Mouse (Mus musculus) common myeloid progenitor, adult 5-6 weeks (primary cell): ENCODE measurements around the gene Olfr836. TPM values are rescaled to one million over a fixed set of nuclear protein-coding genes. Genes with fewer than 3 reads are reported as not detected.
"Not testable (repeated sequence)": the region's sequence is repeated elsewhere in the genome, so short reads cannot be mapped to it uniquely, and the experiment has no call there.

Source experiments
- ATAC-seq: replicated peaks from 2 replicates; pipeline ENCODE4 v1.8.0; 2016; ENCODE audit warnings: low read depth, mild to moderate bottlenecking, moderate TSS enrichment, inconsistent platforms; ENCODE audit not compliant: poor library complexity, severe bottlenecking
- total RNA-seq: library from RNA; stranded (forward); fragments of 200-1000, 187-1606 nt; gene quantifications from 2 replicates; pipeline ENCODE4 v1.2.3, GENCODE M21; 2017

The Olfr836 gene
- total RNA-seq: not detected in 2 replicates

GRCm38 (mm10) chr9:19120082-19120481 lies at the start of gene Olfr836:
Gene Olfr836 (plus strand): TSS chr9:19120382.
- ATAC-seq: no peak

GRCm38 (mm10) chr9:19084986-19085385 lies 35.2 kb upstream of the Olfr836 start:
- no peak for ATAC-seq

DNA sequence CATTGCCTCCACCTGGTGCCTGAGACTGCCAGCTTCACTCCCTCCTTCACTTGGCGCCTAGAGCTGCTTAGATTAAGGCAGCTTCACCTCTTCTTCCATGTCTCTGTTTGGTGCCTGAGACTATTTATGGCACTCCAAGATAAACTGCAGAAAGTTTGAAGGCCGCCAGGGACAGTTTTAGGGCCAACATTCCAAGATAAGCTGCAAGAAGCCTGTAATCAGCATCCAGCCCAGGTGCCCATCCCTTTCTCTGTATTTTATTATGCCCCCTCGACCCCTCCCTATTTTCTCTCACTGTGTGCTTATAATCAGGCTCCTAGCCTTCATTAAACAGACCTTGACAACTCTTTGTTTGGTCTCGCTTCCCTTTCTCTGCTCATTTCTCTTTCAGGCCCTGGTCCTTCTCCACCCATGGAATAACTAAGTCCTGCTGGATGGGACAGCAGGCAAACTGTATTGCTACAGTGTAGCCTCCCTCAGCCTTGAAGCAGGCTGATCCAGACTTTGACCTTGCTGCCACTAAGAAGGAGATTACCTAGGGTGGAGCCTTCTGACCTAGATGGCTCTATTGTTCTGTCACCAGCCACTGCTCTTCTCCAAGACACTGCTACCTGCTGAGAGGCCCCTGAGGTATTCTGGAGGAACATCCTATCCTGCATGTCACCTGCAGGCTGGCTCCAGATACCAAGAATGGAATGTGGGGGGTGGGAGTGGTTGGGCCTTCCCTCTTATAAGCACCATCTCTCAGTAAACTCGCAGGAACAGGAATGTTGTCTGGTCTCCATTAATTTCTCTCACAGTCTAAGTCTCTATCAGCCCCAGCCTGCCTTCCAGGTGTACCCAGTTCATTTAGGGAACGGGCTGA lies 27.1 kb upstream of the Olfr836 start:
- ATAC-seq: not testable (repeated sequence)

GRCm38 (mm10) chr9:19097286-19097685 lies 22.9 kb upstream of the Olfr836 start:
- ATAC-seq: no peak

- no peak for ATAC-seq
These were observed 15.8 kb downstream of the Olfr836 start, which contains the start of gene Olfr837 for GRCm38 (mm10) chr9:19136017-19136416. Gene Olfr837 (plus strand): TSS chr9:19136317.

Other genes starting within 250 kb of the Olfr836 start
- not detected in 2 replicates for gene Olfr830, start 245.7 kb upstream of the Olfr836 start, total RNA-seq
- gene Olfr832, start 183.3 kb upstream of the Olfr836 start, total RNA-seq: not detected in 2 replicates
- gene Olfr834, start 132.4 kb upstream of the Olfr836 start, total RNA-seq: not detected in 2 replicates
- not detected in 2 replicates for gene Olfr835, start 87.6 kb upstream of the Olfr836 start, total RNA-seq
- gene Olfr837, start 15.9 kb downstream of the Olfr836 start, total RNA-seq: not detected in 2 replicates
- not detected in 2 replicates for gene Olfr839-ps1, start 56.9 kb downstream of the Olfr836 start, total RNA-seq
- not detected in 2 replicates for gene Olfr843, start 131.6 kb downstream of the Olfr836 start, total RNA-seq
- gene Olfr844, start 196.0 kb downstream of the Olfr836 start, total RNA-seq: not detected in 2 replicates
- not detected in 2 replicates for gene Olfr845, start 216.1 kb downstream of the Olfr836 start, total RNA-seq
- not detected in 2 replicates for gene Olfr846, start 243.6 kb downstream of the Olfr836 start, total RNA-seq